Mouse (Mus musculus): ENCODE data around the gene Utp6. TPM values are rescaled to one million over a fixed set of nuclear protein-coding genes. Genes with fewer than 3 reads are reported as not detected.

Utp6 gene
- total and polyA plus RNA-seq, 3 experiments: 88.6 to 97.9 TPM; not detected in 1

- peak; percentile 63; the same call in 1 of the 2 replicates for TF ChIP-seq MYC (IDR thresholded peaks at IDR 0.05; ENCODE audit: low read depth, low read length)
- TF ChIP-seq TCF12 (IDR thresholded peaks at IDR 0.05; ENCODE audit: low read depth, low read length): peak; percentile 92
- TF ChIP-seq CHD1 (IDR thresholded peaks at IDR 0.05; ENCODE audit: low read depth, low read length): no peak
Measured at GRCm38 (mm10) chr11:79885713-79886393, 76.3 kb downstream of the Utp6 start (continued).

- TF ChIP-seq POLR2AphosphoS5 (IDR thresholded peaks at IDR 0.05; ENCODE audit: borderline replicate concordance, low read depth, low read length) (no peak), USF1 (IDR thresholded peaks at IDR 0.05; ENCODE audit: low read depth, low read length) (no peak), ZNF384 (IDR thresholded peaks at IDR 0.05; ENCODE audit: low read depth, low read length) (no peak), MAFK (IDR thresholded peaks at IDR 0.05; ENCODE audit: borderline replicate concordance, low read depth, low read length) (no peak), ZMIZ1 (IDR thresholded peaks at IDR 0.05; ENCODE audit: low read depth, low read length) (no peak)
- H3K9ac ChIP-seq (ENCODE audit: control insufficient read depth, low read depth, low read length, poor library complexity, severe bottlenecking): no peak overlapping the region
- H3K27me3 ChIP-seq (ENCODE audit: control insufficient read depth in 1 of 2, insufficient read depth in 2 of 2, low read length in 2 of 2): peaks cover 0 to 2% of the 10 kb centered on the region in 2 experiments; a peak in 1 of 4 replicates
- H3K9me3 ChIP-seq (replicated peaks; ENCODE audit: insufficient read depth, low read length): no peaks in the 10 kb centered on the region
- no peaks in the 10 kb centered on the region for H3K79me2 ChIP-seq (ENCODE audit: control insufficient read depth, insufficient read depth, low read length, poor library complexity)
- no peak overlapping the region for H3K27ac ChIP-seq (ENCODE audit: control insufficient read depth, low read depth, low read length)
- peaks cover 0 to 12% of the 10 kb centered on the region in 2 experiments; a peak in 2 of 4 replicates for H3K36me3 ChIP-seq (ENCODE audit: control insufficient read depth in 1 of 2, insufficient read depth in 2 of 2, low read length in 2 of 2)
- no peak overlapping the region for H3K4me3 ChIP-seq (ENCODE audit: control insufficient read depth in 1 of 2, insufficient read depth in 1 of 2, low read depth in 2 of 2, low read length in 2 of 2)
- DNase-seq (ENCODE audit: low read depth, low spot score): no peak
- peaks cover 7 to 18% of the 10 kb centered on the region in 2 experiments; a peak in 3 of 4 replicates for H3K4me1 ChIP-seq (ENCODE audit: control insufficient read depth in 1 of 2, insufficient read depth in 2 of 2, low read length in 2 of 2)
Measured at GRCm38 (mm10) chr11:79884784-79885183, 77.4 kb downstream of the Utp6 start.

Other genes starting within 250 kb of the Utp6 start
- 33.2 and 35.6 TPM in 2 replicates for gene Suz12, start 30.7 kb upstream of the Utp6 start, total RNA-seq (2012; rRNA removed)
- 100 to 1,000 TPM in 1 of 2 experiments, 10 to 100 TPM in 1; 43.9 to 191 TPM for gene Suz12, start 30.7 kb upstream of the Utp6 start, polyA plus RNA-seq (2012; ENCODE audit: insufficient read depth in 1 of 2, insufficient read length in 2 of 2, low read depth in 1 of 2, low replicate concordance in 2 of 2, missing spikeins in 1 of 2)
- gene Crlf3, start 118.6 kb upstream of the Utp6 start, total RNA-seq (2012; rRNA removed): 104 and 107 TPM in 2 replicates
- gene Crlf3, start 118.6 kb upstream of the Utp6 start, polyA plus RNA-seq (2012; ENCODE audit: insufficient read depth in 1 of 2, insufficient read length in 2 of 2, low read depth in 1 of 2, low replicate concordance in 2 of 2, missing spikeins in 1 of 2): 10 to 100 TPM in 1 of 2 experiments, not detected in 1; 71.7 TPM
- 22.1 and 22.6 TPM in 2 replicates for gene Atad5, start 127.0 kb upstream of the Utp6 start, total RNA-seq (2012; rRNA removed)
- 10 to 100 TPM; 17.1 to 66.9 TPM for gene Atad5, start 127.0 kb upstream of the Utp6 start, polyA plus RNA-seq (2012; ENCODE audit: insufficient read depth in 1 of 2, insufficient read length in 2 of 2, low read depth in 1 of 2, low replicate concordance in 2 of 2, missing spikeins in 1 of 2)
- gene Tefm, start 179.8 kb upstream of the Utp6 start, total RNA-seq (2012; rRNA removed): 30.0 and 33.9 TPM in 2 replicates
- gene Tefm, start 179.8 kb upstream of the Utp6 start, polyA plus RNA-seq (2012; ENCODE audit: insufficient read depth in 1 of 2, insufficient read length in 2 of 2, low read depth in 1 of 2, low replicate concordance in 2 of 2, missing spikeins in 1 of 2): 10 to 100 TPM in 1 of 2 experiments, not detected in 1; 23.6 TPM
- gene Adap2, start 191.7 kb upstream of the Utp6 start, total RNA-seq (2012; rRNA removed): not detected in 2 replicates
- not detected for gene Adap2, start 191.7 kb upstream of the Utp6 start, polyA plus RNA-seq (2012; ENCODE audit: insufficient read depth in 1 of 2, insufficient read length in 2 of 2, low read depth in 1 of 2, low replicate concordance in 2 of 2, missing spikeins in 1 of 2)
- 4.1 and 5.2 TPM in 2 replicates for gene Rnf135, start 221.5 kb upstream of the Utp6 start, total RNA-seq (2012; rRNA removed)
- gene Rnf135, start 221.5 kb upstream of the Utp6 start, polyA plus RNA-seq (2012; ENCODE audit: insufficient read depth in 1 of 2, insufficient read length in 2 of 2, low read depth in 1 of 2, low replicate concordance in 2 of 2, missing spikeins in 1 of 2): 1 to 10 TPM in 1 of 2 experiments, not detected in 1; 8.0 TPM
- gene Rhot1, start 246.6 kb upstream of the Utp6 start, total RNA-seq (2012; rRNA removed): 39.8 and 43.7 TPM in 2 replicates
- 100 to 1,000 TPM in 1 of 2 experiments, 10 to 100 TPM in 1; 44.3 to 919 TPM for gene Rhot1, start 246.6 kb upstream of the Utp6 start, polyA plus RNA-seq (2012; ENCODE audit: insufficient read depth in 1 of 2, insufficient read length in 2 of 2, low read depth in 1 of 2, low replicate concordance in 2 of 2, missing spikeins in 1 of 2)